Mouse (Mus musculus): ENCODE results near the gene Cym.

Cym gene

GRCm38 (mm10) chr3:107223230-107223629, 1.7 kb upstream of the Cym start:
- no peak for DNase-seq (ENCODE audit: low spot score)

GRCm38 (mm10) chr3:107218572-107218971, 3.0 kb downstream of the Cym start:
- DNase-seq (ENCODE audit: low spot score), result no peak

GRCm38 (mm10) chr3:107217101-107217480, 4.4 kb downstream of the Cym start:
- DNase-seq (ENCODE audit: low spot score), result no peak

GRCm38 (mm10) chr3:107216400-107217100, 5.0 kb downstream of the Cym start:
- DNase-seq (ENCODE audit: low spot score), result no peak

- DNase-seq (ENCODE audit: low spot score), result no peak
Observed at GRCm38 (mm10) chr3:107214606-107215005, 6.9 kb downstream of the Cym start.

- no peak for DNase-seq (ENCODE audit: low spot score)
Observed at GRCm38 (mm10) chr3:107207625-107208253, 13.8 kb downstream of the Cym start.

- DNase-seq (ENCODE audit: low spot score), result no peak
Observed at GRCm38 (mm10) chr3:107206490-107207150, 14.9 kb downstream of the Cym start.

- peak; percentile 80 for DNase-seq (ENCODE audit: low spot score)
Observed at GRCm38 (mm10) chr3:107205994-107206393, 15.5 kb downstream of the Cym start.

GRCm38 (mm10) chr3:107205170-107205569, 16.4 kb downstream of the Cym start:
- DNase-seq (ENCODE audit: low spot score), result no peak

GRCm38 (mm10) chr3:107204413-107204812, 17.1 kb downstream of the Cym start:
- DNase-seq (ENCODE audit: low spot score), result no peak

- DNase-seq (ENCODE audit: low spot score), result no peak
Observed at GRCm38 (mm10) chr3:107201310-107202180, 20.0 kb downstream of the Cym start.

GRCm38 (mm10) chr3:107188226-107188899, 33.2 kb downstream of the Cym start:
- peak; percentile 17 for DNase-seq (ENCODE audit: low spot score)

GRCm38 (mm10) chr3:107187022-107187421, 34.5 kb downstream of the Cym start:
- no peak for DNase-seq (ENCODE audit: low spot score)

- DNase-seq (ENCODE audit: low spot score), result no peak
Observed at GRCm38 (mm10) chr3:107185597-107185996, 35.9 kb downstream of the Cym start.

- DNase-seq (ENCODE audit: low spot score), result peak; percentile 33
Observed at GRCm38 (mm10) chr3:107183178-107183577, 38.4 kb downstream of the Cym start.

- DNase-seq (ENCODE audit: low spot score), result no peak
Observed at GRCm38 (mm10) chr3:107182756-107183155, 38.8 kb downstream of the Cym start, which contains the start of gene Kcna10. Gene Kcna10, plus strand, starts transcription at chr3:107183056.

- no peak for DNase-seq (ENCODE audit: low spot score)
Observed at GRCm38 (mm10) chr3:107180860-107181259, 40.7 kb downstream of the Cym start.

GRCm38 (mm10) chr3:107176501-107176900, 45.0 kb downstream of the Cym start:
- DNase-seq (ENCODE audit: low spot score), result no peak

- DNase-seq (ENCODE audit: low spot score), result peak; percentile 13
Observed at GRCm38 (mm10) chr3:107175486-107175885, 46.0 kb downstream of the Cym start.

GRCm38 (mm10) chr3:107172556-107172955, 49.0 kb downstream of the Cym start:
- DNase-seq (ENCODE audit: low spot score), result no peak

GRCm38 (mm10) chr3:107171964-107172363, 49.6 kb downstream of the Cym start:
- peak; percentile 35 for DNase-seq (ENCODE audit: low spot score)

GRCm38 (mm10) chr3:107169552-107169951, 52.0 kb downstream of the Cym start:
- DNase-seq (ENCODE audit: low spot score), result no peak

Data from adipocyte (in vitro differentiated cells).